Comparison of ENCODE assay signal across 18 mouse cellular contexts in the genomic region with DNA sequence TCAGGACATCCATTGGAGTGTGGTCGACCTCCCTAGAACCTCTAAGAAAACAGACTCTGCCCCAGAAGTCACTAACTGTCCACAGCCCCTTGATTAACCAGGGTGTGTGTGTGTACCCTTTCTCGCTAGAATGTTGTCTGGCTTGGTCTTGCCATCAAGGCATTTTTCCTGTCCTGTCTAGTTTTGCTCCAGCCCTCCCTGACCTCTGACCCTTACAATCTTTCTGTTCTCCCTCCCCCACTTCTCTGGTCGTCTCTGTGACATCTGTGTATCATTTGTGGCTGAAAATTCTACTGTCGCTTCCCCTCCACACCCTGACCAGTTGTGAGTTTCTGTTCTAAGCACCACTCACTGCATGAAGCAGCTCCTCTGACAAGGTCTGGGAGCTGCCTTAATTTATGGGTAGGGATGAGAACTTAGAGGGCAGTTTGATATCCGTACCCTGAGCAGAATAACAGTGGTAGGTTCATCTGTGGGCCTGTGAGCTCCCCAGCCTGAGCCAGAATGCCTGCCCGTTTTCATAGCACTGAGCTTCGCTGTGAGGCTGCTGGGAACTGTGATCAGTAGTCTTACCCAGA.
DNase-seq lines count a peak whose midpoint lies in the region; ATAC-seq and TF ChIP-seq lines count a peak whose summit lies in the region.
"Had no signal": no experiment of that assay in that cellular context is flagged by ENCODE, and none has a peak within 500 bp of the region (broad histone marks: within the 10 kb centered on the region; RNA-seq: fewer than 3 reads in every experiment).

No protein-coding gene starts in this region.

- H3K9me3 ChIP-seq in hindbrain, embryonic 10.5 days = no peaks in the 10 kb centered on the region
- no peaks in the 10 kb centered on the region for H3K9me3 ChIP-seq in hindbrain, postnatal 0 days (ENCODE audit: low read length)
- H3K9me3 ChIP-seq in lung, embryonic 14.5 days (ENCODE audit: low read depth, low read length) = no peaks in the 10 kb centered on the region
- H3K9me3 ChIP-seq in embryonic facial prominence, embryonic 10.5 days = no peaks in the 10 kb centered on the region
- H3K9me3 ChIP-seq: limb, embryonic 15.5 days; stomach, embryonic 15.5 days had no signal

- no peak for DNase-seq in hindbrain, embryonic 10.5 days (ENCODE audit: low spot score)
- DNase-seq in hindbrain, postnatal 0 days (ENCODE audit: low spot score) = no peak
- DNase-seq in lung, embryonic 14.5 days = peak; percentile 6
- no peak for DNase-seq in lung, adult 18-20 months
- peak; percentile 32 for DNase-seq in embryonic facial prominence, embryonic 10.5 days (ENCODE audit: low spot score)
- no peak for DNase-seq in cerebellum, postnatal 25 days
- DNase-seq in left cerebral cortex, postnatal 25 days (ENCODE audit: low spot score in 2 of 2) = no peak
- DNase-seq: cerebellum, adult 8-10 months; gastrocnemius, postnatal 25 days; kidney, adult 11 months; thymus, adult 18-20 months; thymus, postnatal 36 days had no signal

- H3K4me2 ChIP-seq in hindbrain, postnatal 0 days (ENCODE audit: low read depth, low read length) = no peak overlapping the region
- H3K4me2 ChIP-seq in lung, embryonic 14.5 days = no peak overlapping the region
- H3K4me2 ChIP-seq: hindbrain, embryonic 14.5 days; limb, embryonic 15.5 days; midbrain, embryonic 11.5 days; stomach, embryonic 15.5 days had no signal

- no peaks in the 10 kb centered on the region for H3K4me1 ChIP-seq in hindbrain, embryonic 10.5 days (replicated peaks)
- H3K4me1 ChIP-seq in hindbrain, postnatal 0 days (ENCODE audit: insufficient read depth, low read length) = no peaks in the 10 kb centered on the region
- no peaks in the 10 kb centered on the region for H3K4me1 ChIP-seq in lung, embryonic 14.5 days (ENCODE audit: insufficient read depth)
- peaks cover 18% of the 10 kb centered on the region for H3K4me1 ChIP-seq in embryonic facial prominence, embryonic 10.5 days
- H3K4me1 ChIP-seq: limb, embryonic 15.5 days; stomach, embryonic 15.5 days had no signal

- no peak overlapping the region for H3K9ac ChIP-seq in hindbrain, postnatal 0 days (replicated peaks; ENCODE audit: low read length)
- no peak overlapping the region for H3K9ac ChIP-seq in lung, embryonic 14.5 days
- H3K9ac ChIP-seq: hindbrain, embryonic 14.5 days; limb, embryonic 15.5 days; liver, embryonic 14.5 days; stomach, embryonic 15.5 days had no signal

- no peak for ATAC-seq in hindbrain, postnatal 0 days
- ATAC-seq in lung, embryonic 14.5 days (ENCODE audit: insufficient read depth) = no peak
- ATAC-seq: CD4-positive, CD25-positive, alpha-beta regulatory T cell, adult 4 months had no signal

- no peak for TF ChIP-seq CTCF in hindbrain, postnatal 0 days (IDR thresholded peaks at IDR 0.05; ENCODE audit: low read depth)
- no peak for TF ChIP-seq CTCF in lung, embryonic 14.5 days (IDR thresholded peaks at IDR 0.05; ENCODE audit: low read depth)

- intact Hi-C loops in left cerebral cortex, postnatal 25 days (cut with DNase I) = no loop called here

- H3K4me3 ChIP-seq in hindbrain, embryonic 10.5 days = no peak overlapping the region
- no peak overlapping the region for H3K4me3 ChIP-seq in hindbrain, postnatal 0 days (ENCODE audit: low read length)
- no peak overlapping the region for H3K4me3 ChIP-seq in lung, embryonic 14.5 days (ENCODE audit: low read depth, low read length)
- no peak overlapping the region for H3K4me3 ChIP-seq in embryonic facial prominence, embryonic 10.5 days
- H3K4me3 ChIP-seq: limb, embryonic 15.5 days; stomach, embryonic 15.5 days had no signal

- peak overlapping the region; percentile 18; the same call in 1 of the 2 replicates for H3K27ac ChIP-seq in hindbrain, embryonic 10.5 days
- H3K27ac ChIP-seq in hindbrain, postnatal 0 days = no peak overlapping the region
- no peak overlapping the region for H3K27ac ChIP-seq in lung, embryonic 14.5 days (ENCODE audit: low read depth)
- peak overlapping the region; percentile 44; the same call in 1 of the 2 replicates for H3K27ac ChIP-seq in embryonic facial prominence, embryonic 10.5 days (replicated peaks)
- H3K27ac ChIP-seq: hindbrain, embryonic 14.5 days; limb, embryonic 15.5 days; liver, embryonic 14.5 days; stomach, embryonic 15.5 days had no signal

- H3K27me3 ChIP-seq in hindbrain, embryonic 10.5 days (ENCODE audit: insufficient read depth, poor library complexity, severe bottlenecking) = no peaks in the 10 kb centered on the region
- H3K27me3 ChIP-seq in hindbrain, postnatal 0 days (ENCODE audit: insufficient read depth, low read length) = no peaks in the 10 kb centered on the region
- no peaks in the 10 kb centered on the region for H3K27me3 ChIP-seq in lung, embryonic 14.5 days (ENCODE audit: insufficient read depth, low read length)
- no peaks in the 10 kb centered on the region for H3K27me3 ChIP-seq in embryonic facial prominence, embryonic 10.5 days (replicated peaks; ENCODE audit: low read depth, poor library complexity, severe bottlenecking)
- H3K27me3 ChIP-seq: limb, embryonic 15.5 days; stomach, embryonic 15.5 days had no signal

- H3K36me3 ChIP-seq in hindbrain, embryonic 10.5 days = peaks cover 64% of the 10 kb centered on the region
- peaks cover 29% of the 10 kb centered on the region for H3K36me3 ChIP-seq in hindbrain, postnatal 0 days (ENCODE audit: insufficient read depth, low read length)
- peaks cover 59% of the 10 kb centered on the region for H3K36me3 ChIP-seq in lung, embryonic 14.5 days (ENCODE audit: insufficient read depth)
- H3K36me3 ChIP-seq in embryonic facial prominence, embryonic 10.5 days (replicated peaks) = peaks cover 57% of the 10 kb centered on the region

- WGBS in hindbrain, embryonic 10.5 days = 52% methylated on average over 7 of the region's 7 CpGs
- 74% methylated on average over 7 of the region's 7 CpGs for WGBS in hindbrain, postnatal 0 days
- WGBS in lung, embryonic 14.5 days = 39% methylated on average over 7 of the region's 7 CpGs
- 33% methylated on average over 7 of the region's 7 CpGs for WGBS in embryonic facial prominence, embryonic 10.5 days

Comparison
In these comparisons a context has a peak if more than half of its experiments do, and no peak if none do; other contexts are left out.
1. DNase-seq: peak in lung, embryonic 14.5 days (single experiment) and embryonic facial prominence, embryonic 10.5 days (single experiment); none in hindbrain, embryonic 10.5 days (single experiment), hindbrain, postnatal 0 days (single experiment), lung, adult 18-20 months (0 of 2), cerebellum, postnatal 25 days (0 of 2) and left cerebral cortex, postnatal 25 days (0 of 2).
2. H3K27ac ChIP-seq: peak in hindbrain, embryonic 10.5 days (single experiment) and embryonic facial prominence, embryonic 10.5 days (single experiment); none in hindbrain, postnatal 0 days (single experiment) and lung, embryonic 14.5 days (single experiment).